Mouse (Mus musculus) MEL (cell line): Measurements from ENCODE around the gene Gm3776.

ENCODE experiments used
- CTCF ChIP-seq, 3 experiments: IDR thresholded peaks in 2 of 3; conservative IDR thresholded peaks in 1 of 3; 2 replicates each; pipeline ENCODE4 v1.5.1; 2011 to 2012; ENCODE audit warnings: low read length in 3 of 3, low read depth in 2 of 3, mild to moderate bottlenecking in 2 of 3, improper control_type of control experiment in 1 of 3, inconsistent platforms in 1 of 3, mixed read lengths in 1 of 3, moderate library complexity in 1 of 3; ENCODE audit not compliant: control insufficient read depth in 1 of 3, insufficient read depth in 1 of 3, poor library complexity in 1 of 3, severe bottlenecking in 1 of 3
- MAX ChIP-seq: IDR thresholded peaks from 2 replicates; pipeline ENCODE4 v1.6.1; 2011; ENCODE audit warnings: low read length, improper control_type of control experiment
- MEF2A ChIP-seq: IDR thresholded peaks from 2 replicates; pipeline ENCODE4 v1.6.1; 2014; ENCODE audit warnings: low read depth, mild to moderate bottlenecking, inconsistent platforms, low read length, improper control_type of control experiment; ENCODE audit not compliant: poor library complexity, insufficient replicate concordance, severe bottlenecking; ENCODE audit errors: extremely low read depth
- POLR2A ChIP-seq, 2 experiments: IDR thresholded peaks; 2 replicates each; pipeline ENCODE4 v1.6.1; 2011 to 2012; ENCODE audit warnings: low read length in 2 of 2, mild to moderate bottlenecking in 2 of 2, control low read depth in 1 of 2, improper control_type of control experiment in 1 of 2, low read depth in 1 of 2, moderate library complexity in 1 of 2; ENCODE audit not compliant: control insufficient read depth in 1 of 2, insufficient read depth in 1 of 2, poor library complexity in 1 of 2
- USF1 ChIP-seq: IDR thresholded peaks from 2 replicates; pipeline ENCODE4 v1.6.1; 2014; ENCODE audit warnings: low read depth, mild to moderate bottlenecking, inconsistent platforms, low read length, improper control_type of control experiment, moderate library complexity

DNA sequence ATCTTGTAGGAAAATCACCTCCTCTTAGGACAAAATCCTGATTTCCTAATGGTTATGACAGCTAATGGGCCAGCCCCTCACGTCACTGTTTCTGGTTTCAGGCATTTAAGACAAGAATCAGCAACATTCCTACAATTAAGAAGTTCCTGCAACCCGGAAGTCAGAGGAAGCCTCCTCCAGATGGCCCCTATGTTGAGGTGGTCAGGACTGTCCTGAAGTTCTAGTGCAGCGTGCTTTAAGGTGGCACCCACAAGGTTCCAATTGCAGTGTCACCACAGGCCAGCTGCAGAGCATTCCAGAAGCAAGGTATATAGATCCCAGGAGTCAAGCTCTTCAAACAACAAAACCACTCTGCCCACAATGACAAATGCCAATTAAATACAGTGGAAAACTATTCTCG lies 48.0 kb upstream of the Gm3776 start:
- TF ChIP-seq CTCF (IDR thresholded peaks at IDR 0.05 in 2 of 3, conservative IDR thresholded peaks at IDR 0.05 in 1 of 3; ENCODE audit: control insufficient read depth in 1 of 3, insufficient read depth in 1 of 3, low read depth in 2 of 3, low read length in 3 of 3, poor library complexity in 1 of 3, severe bottlenecking in 1 of 3) (no peak), MEF2A (no peak), MAX (no peak), POLR2A (IDR thresholded peaks at IDR 0.05; ENCODE audit: control insufficient read depth in 1 of 2, insufficient read depth in 1 of 2, low read depth in 1 of 2, low read length in 2 of 2, poor library complexity in 1 of 2) (no peak), USF1 (no peak)
